Mouse (Mus musculus): ENCODE data around the gene Tctex1d4.
A peak's percentile ranks its signal among the peaks of the same experiment; 100 is the strongest.

Tctex1d4 gene

DNA sequence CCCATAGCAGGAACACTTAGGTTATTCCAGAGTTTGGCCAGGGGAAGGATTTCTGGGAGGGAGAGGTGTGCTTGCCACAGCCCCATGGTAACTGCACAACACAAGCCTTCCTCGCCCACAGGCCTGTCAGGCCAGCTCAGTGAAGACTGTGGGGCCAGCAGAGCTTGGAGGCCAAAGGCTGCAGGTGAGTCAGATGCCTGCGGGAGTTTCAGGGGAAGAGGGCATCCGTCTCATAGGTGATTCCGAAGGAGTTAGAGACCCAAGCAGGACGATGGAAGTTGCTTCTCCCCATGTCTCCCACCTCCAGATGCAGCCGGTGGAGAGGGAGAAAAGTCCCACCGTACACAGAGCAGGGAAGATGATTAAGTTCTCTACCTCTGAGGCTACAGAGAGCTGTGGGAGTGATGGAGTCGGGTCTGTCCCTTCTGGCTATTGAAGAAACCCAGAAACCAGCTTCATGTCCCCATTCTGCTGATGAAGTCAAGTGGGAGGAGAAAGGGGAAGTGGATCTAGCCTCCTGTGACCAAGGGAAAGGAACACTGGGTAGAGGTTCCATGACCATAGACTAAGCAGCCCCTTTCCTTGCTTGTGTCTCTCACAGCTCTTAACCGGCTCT lies at the start of gene Tctex1d4:
Gene Tctex1d4, plus strand, starts transcription at position 120 of the 616 bp plus-strand sequence.
- peak; percentile 41 to 52 for DNase-seq (ENCODE audit: low spot score in 2 of 2)

DNA sequence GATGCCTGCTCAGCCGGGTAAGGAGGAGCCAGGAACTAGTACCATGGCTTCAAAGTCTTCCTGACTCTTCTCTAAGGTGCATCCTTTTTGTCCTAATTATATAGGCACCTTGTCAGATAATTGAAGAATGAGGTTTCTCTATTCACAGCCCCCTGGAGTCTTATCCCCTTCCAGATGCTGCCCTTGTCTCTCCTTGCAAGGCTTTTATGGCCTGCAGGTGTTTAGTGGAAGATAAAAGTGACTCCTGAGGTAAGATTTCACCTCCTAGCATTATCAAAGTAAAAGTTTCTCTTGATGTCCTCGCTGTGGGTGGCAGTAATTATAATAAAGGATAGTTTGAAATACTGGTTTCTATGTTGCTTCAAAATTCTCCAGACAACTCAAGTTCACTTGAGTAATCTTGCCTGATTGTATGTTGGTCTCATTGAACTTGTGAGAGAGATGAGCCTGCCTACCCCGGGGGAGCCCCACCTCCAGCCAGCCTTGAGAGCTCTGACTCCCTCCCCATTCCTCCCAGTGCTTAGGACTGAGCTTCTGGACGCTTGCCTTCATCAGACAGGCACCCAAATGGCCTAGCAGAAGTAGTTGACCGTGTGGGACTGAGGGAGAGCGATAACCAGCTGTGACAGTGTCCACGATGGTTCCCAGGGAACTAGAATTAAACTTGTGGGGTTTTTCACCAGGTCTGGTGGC lies 38.5 kb upstream of the Tctex1d4 start:
- no peak for DNase-seq (ENCODE audit: low spot score in 2 of 2)

DNA sequence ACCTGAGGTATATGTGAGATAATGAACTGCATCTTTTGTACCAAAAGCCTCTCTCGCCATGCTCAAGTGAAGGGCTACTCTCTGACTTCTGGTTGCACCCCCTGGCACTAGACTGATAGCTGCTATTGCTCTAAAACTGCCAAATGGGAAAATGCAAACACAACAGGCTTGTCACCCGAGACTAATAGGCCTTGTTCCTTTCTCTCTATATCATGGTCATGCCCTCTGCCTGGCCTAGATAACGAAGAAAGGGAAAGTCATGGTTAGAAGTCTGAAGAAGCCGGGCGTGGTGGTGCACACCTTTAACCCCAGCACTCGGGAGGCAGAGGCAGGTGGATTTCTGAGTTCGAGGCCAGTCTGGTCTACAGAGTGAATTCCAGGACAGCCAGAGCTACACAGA lies 36.0 kb upstream of the Tctex1d4 start:
- DNase-seq (ENCODE audit: low spot score in 2 of 2): no peak

DNA sequence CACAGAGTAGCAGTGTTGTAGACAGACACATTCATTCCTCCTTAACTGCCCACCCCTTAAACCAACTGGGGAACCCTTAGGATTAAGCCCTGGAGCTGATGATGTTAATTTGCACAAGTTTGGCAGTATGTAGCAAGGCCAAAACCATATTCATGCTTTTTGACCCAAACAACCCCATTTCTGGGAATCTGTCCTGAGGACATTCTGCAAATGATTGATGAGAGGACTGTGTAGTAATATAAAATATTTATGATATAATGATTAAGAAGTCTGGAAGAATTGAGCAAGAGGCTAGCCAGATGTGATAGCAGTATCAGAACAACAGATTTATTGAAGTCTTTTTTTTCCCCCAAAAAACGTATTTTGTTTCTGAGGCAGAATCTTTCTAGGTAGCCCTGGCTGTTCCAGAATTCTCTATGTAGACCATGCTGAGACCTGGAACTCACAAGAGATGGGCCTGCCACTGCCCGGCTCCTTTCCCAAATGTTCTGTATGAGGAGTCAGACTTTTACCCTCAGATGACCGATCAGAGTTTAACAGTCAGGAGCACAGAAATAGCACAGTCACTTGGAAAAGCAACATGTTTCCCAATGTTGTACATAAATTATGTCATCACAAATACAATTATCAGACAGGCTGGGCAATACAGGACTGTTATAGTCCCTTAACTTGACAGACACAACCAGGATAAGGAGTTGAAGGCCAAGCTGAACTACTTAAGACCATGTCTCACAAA lies 31.8 kb upstream of the Tctex1d4 start:
- DNase-seq (ENCODE audit: low spot score in 2 of 2): no peak

DNA sequence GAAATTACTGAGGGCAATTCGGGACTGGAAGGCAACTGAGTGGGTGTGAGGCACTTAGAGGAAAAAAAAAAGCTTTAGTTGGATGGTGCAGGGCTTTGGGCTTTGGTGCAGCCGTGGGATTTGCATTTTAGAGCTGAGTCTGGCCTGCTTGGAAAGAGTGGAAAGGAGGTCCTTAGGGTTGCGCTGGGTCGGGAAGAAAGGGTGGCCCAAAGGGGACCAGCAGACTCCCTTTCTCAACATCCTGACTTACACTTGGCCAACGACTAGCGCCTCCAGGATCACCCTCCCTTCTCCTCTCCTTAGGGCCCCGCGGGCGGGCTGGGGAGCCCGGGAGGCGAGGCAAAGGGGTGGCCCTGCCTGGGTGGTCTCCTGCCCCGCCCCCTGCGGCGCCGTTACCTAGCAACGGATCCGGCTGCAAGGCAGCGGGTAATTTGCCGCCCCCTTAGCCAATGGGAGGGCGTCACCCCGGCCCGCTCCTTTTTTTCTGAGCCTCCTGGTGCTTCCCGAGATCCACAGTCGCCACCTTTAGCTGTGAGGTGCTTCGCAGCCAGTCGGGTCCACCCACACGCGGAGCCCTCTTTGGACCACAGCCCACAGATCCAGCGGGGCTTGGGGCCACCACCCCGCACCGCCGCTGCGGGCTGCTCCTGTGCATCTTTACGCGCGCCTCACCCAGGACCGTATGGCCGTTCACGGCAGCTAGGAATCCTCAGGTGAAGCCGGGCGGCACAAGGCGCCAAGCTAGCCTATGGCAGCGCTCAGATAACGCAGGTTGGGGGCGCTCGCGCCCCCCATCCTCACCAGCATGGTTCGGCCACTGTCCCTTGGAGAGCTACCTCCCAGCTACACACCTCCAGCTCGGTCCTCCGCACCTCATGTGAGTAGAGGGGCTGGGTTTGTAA lies 30.8 kb upstream of the Tctex1d4 start, which contains the start of gene Ptch2:
Gene Ptch2, plus strand, starts transcription at position 525 of the 902 bp plus-strand sequence.
- DNase-seq (ENCODE audit: low spot score in 2 of 2): no peak

DNA sequence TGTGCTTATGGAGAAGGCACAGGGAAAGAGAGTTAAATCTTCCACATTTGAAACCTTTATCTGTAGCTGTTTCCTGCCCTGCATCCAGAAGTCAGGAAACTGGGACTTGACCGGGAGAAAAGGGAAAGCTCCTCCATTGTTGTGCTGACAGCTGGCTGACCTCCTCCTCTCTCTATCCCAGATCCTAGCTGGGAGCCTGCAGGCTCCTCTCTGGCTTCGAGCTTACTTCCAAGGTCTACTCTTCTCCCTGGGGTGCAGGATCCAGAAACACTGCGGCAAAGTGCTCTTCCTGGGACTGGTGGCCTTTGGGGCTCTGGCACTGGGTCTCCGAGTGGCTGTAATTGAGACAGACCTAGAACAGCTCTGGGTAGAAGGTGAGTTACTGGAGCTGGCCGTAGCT lies 29.9 kb upstream of the Tctex1d4 start:
- DNase-seq (ENCODE audit: low spot score in 2 of 2): no peak

DNA sequence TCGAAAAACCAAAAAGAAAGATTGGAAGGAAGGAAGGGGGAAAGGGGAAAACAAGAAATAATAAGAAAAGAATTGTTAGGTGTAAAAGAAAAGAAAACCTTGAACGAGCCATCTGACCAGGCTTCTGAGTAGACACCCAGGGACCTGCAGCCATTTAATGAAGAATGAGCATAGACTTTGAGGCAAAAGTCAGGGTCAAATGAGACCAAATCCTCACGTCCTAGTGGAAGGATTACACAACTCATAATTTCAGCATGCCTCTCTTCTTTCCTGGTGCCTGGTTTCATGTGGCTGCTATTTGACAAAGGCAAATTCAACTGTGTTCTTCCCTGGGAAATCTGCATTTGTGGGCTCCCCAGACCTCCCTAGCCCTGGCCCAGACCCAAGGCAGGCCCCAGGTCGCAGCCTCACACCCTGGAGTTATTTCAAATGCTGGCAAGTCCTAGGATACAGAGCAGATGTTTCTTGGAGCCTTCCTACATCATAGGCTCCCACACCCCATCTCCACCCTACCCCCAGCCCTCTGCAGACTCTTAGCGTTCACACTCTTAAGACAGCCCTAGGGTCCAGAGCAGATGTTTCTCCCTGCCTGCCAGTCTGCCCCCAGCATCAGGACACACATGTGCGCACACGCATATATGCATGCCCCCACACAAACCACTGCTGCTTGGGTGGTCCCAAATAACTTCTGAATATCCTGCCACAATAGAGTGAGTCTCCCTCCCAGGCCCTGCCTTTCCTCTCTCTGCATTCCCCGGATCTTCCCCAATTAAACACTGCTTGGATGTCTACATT lies 28.4 kb upstream of the Tctex1d4 start:
- DNase-seq (ENCODE audit: low spot score in 2 of 2): no peak

DNA sequence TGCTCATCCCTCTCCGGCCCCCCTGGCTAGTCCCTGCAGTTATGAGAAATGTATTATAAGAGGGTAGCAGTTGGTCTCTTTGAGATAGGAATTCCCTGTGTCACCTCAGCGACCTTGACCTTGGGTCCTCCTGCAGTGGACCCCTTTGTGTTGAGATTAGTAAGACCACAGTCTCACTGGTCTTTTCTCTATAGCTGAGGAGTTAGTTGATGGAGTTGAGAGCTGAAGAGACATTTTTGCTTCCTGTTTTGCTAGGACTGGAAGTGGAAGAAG lies 27.9 kb upstream of the Tctex1d4 start:
- DNase-seq (ENCODE audit: low spot score in 2 of 2): no peak

DNA sequence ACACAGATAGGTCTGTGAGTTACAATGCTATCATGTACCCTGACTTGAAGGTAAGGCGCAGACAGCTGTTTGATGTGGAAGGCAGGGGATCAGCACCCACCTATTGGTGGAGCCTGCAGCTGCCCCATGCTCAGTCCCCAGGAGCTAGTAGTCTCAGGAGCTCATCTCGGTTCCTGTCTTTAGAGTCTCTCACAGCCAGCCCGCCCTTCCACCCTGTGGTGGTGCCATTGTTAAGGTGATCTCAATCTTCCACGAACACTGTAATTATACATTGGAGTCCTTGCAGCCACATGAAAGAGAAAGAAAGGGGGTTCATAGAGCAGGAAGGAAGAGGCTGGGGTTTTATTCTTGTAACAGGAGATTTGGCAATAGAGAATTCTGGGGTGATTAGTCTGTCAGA lies 26.6 kb upstream of the Tctex1d4 start:
- no peak for DNase-seq (ENCODE audit: low spot score in 2 of 2)

DNA sequence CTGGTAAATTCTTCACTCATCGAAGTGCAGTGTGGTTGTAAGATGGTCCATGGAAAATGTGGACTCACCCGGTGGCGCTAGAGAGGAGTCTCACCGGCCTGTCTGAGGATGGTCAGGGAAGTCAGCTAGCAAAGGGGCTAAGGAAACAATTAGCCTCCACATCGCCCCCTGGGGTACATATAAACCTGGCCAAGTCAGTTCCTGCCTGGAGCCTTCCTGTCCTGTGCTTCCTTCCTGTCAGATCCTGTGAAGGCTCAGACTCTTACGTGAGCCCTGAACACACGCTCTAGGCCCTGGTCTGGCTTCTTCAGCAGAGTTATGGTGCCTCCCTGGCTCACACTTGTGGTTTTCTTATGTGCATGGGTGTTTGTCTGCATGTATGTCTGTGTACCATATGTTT lies 25.4 kb upstream of the Tctex1d4 start:
- DNase-seq (ENCODE audit: low spot score in 2 of 2): no peak

DNA sequence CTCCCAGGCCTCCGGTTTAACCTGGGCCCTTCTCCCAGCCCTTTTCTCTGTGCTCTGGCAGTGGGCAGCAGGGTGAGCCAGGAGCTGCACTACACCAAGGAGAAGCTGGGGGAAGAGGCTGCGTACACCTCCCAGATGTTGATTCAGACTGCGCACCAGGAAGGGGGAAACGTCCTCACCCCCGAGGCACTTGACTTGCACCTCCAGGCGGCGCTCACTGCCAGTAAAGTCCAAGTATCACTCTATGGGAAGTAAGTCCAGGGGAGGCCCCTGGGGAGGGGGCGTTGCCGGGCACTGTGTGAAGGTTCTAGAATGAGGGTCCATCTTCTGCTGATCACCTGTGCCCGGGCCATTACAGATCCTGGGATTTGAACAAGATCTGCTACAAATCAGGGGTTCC lies 21.9 kb upstream of the Tctex1d4 start:
- DNase-seq (ENCODE audit: low spot score in 2 of 2): no peak

DNA sequence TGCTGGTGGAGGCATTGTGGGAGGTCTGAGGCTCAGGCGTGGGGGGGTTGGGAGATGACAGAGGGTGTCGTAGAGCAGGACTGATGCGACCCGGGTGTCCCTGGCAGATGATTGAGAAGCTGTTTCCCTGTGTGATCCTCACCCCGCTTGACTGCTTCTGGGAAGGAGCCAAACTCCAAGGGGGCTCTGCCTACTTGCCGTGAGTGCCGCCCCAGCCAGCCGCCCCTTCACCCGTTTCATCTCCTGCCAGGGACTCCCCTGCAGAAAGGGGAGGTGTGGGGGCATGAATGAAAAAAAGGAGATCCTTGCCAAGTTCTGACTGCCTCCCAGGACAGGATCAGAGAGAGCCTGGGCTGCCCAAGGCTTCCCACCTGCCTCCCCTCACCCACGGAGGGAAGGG lies 21.5 kb upstream of the Tctex1d4 start:
- no peak for DNase-seq (ENCODE audit: low spot score in 2 of 2)

DNA sequence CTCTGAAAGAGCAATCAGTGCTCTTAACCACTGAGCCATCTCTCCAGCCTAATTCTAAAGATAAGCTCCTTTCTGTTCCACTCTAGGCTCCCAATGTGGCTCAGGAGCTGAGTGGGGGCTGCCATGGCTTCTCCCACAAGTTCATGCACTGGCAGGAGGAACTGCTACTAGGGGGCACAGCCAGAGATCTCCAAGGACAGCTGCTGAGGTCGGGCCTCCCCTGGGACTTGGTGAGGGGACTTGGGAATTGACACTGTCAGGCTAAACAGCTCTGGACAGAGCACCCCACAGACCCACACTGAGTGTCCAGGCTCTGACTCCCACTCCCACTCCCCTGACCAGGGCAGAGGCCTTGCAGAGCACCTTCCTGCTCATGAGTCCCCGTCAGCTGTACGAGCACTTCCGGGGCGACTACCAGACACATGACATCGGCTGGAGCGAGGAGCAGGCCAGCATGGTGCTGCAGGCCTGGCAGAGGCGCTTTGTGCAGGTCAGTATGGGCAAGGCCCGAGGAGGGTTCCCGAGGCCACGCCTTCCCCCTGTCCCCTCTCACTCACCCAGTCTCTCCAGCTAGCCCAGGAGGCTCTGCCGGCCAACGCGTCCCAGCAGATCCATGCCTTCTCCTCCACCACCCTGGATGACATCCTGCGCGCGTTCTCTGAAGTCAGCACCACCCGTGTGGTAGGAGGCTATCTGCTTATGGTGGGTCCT lies 18.6 kb upstream of the Tctex1d4 start:
- DNase-seq (ENCODE audit: low spot score in 2 of 2): no peak

DNA sequence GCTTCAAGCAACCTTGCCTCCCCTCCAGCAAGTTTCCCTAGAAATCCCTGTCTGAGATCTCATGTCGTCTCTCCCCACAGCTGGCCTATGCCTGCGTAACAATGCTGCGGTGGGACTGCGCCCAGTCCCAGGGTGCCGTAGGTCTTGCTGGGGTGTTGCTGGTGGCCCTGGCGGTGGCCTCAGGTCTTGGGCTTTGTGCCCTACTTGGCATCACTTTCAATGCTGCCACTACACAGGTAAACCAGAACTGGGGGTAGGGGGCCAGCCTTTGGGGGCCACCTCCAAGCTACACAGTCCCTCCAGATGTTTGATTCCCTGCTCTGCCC lies 18.1 kb upstream of the Tctex1d4 start:
- no peak for DNase-seq (ENCODE audit: low spot score in 2 of 2)

DNA sequence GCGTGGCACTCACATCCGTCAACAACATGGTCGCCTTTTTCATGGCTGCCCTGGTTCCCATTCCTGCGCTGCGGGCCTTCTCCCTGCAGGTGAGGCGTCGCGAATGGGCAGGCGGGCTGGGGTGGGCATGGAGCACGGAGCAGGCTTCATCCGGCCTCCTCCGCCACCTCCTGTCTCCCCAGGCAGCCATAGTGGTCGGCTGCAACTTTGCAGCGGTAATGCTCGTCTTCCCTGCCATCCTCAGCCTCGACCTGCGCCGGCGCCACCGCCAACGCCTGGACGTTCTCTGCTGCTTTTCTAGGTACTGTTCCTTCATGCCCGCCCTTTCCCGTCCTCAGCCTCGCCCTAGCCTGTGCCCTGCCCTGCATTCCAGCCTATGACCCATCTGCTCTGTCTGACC lies 17.3 kb upstream of the Tctex1d4 start:
- DNase-seq (ENCODE audit: low spot score in 2 of 2): no peak

DNA sequence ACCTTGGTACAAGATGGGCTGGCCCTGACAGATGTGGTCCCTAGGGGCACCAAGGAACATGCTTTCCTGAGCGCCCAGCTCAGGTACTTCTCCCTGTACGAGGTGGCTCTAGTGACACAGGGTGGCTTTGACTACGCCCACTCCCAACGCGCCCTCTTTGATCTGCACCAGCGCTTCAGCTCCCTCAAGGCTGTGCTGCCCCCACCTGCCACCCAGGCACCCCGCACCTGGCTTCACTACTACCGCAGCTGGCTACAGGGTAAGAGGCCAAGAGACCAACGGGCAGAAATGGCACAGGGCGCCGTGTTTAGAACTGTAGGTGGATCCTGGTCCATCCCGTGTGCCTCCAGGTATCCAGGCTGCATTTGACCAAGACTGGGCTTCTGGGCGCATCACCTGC lies 16.3 kb upstream of the Tctex1d4 start:
- DNase-seq (ENCODE audit: low spot score in 2 of 2): no peak

DNA sequence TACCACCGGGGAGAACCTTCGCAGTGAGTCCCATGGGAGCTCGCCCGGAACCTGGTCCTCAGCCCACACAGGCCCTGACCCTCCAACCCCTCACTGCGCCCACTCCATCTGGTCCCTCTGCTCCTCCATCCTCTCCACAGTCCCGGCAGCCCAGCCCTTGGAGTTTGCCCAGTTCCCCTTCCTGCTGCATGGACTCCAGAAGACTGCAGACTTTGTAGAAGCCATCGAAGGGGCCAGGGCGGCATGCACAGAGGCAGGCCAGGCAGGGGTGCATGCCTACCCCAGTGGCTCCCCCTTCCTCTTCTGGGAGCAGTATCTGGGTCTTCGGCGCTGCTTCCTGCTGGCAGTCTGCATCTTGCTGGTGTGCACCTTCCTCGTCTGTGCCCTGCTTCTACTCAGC lies 15.6 kb upstream of the Tctex1d4 start:
- no peak for DNase-seq (ENCODE audit: low spot score in 2 of 2)

DNA sequence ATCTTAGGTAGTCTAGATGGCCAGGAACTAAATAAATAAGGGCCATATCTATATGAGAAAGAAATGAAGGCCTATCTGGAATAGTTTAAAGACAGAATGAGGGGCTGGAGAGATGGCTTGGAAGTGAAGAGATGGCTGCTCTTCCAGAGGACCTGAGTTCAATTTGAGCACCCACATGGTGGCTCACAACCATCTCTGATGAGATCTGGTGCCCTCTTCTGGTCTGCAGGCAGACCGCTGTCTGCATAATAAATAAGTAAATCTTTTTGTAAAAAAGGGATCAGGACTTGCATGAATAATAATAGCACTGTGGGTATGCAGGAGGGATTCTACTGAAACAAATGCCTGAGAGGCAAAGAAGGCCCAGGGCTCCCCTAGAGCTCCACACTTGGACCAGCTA lies 13.4 kb upstream of the Tctex1d4 start:
- no peak for DNase-seq (ENCODE audit: low spot score in 2 of 2)

DNA sequence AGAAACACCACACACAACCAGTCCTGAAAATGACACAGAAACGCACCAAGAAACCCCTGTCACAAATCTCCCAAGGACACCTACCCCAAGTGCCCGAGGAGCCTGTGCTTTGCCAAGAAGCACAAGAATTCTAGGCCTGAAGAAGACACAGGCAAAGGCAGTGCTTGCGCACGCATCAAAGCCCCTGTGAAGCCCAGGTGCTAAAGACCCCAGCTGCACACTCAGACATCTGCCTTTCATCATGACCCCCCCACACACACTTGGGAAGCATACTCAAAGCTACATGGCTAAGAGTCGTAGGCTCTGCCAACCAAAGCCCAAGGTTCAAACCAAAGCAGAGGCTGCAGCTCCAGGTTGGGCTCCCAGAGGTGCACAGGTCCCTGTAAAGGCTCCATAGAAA lies 11.0 kb upstream of the Tctex1d4 start:
- no peak for DNase-seq (ENCODE audit: low spot score in 2 of 2)

DNA sequence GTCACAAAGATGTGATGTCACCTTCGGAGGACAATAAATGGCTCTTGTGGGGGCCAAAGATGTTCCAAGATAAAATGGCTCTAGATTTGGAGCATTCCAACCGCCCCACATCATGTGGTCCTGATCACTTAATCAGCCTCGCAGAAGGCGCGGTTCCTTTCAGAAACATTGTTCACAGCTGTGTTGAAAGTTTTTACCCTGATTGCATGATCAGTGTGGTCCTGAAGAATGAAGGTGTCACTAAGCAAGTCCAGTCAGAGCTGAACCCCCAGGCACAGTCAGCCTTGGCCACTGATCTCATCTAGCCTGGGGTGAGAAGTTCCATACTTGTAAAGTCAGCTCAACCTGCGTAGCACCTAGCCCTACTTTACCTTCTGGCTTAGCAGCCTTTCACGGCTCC lies 8.7 kb upstream of the Tctex1d4 start:
- no peak for DNase-seq (ENCODE audit: low spot score in 2 of 2)

DNA sequence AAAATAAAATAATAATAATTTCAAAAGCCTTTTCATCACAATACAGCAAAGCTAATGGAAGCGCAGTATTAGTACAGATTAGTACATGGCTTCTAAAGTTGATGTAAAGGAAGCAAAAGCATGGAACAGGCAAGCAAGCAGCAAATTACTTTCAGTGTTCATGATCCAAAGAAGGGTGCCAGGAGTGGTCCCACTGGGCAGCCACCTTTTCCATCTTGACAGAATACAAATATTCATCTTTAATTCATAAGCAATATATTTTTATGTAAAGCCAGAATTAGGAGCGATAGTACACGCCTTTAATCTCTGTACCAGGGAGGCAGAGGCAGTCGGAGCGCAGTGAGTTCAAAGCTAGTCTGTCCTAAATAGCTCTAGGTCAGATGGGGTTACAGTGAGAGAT lies 7.0 kb upstream of the Tctex1d4 start:
- DNase-seq (ENCODE audit: low spot score in 2 of 2): no peak

Measured in spleen, postnatal 36 days (tissue).